Mouse (Mus musculus): ENCODE data around the gene Gm9887. TPM values are rescaled to one million over a fixed set of nuclear protein-coding genes. Genes with fewer than 3 reads are reported as not detected.
"Not testable (repeated sequence)": the region's sequence is repeated elsewhere in the genome, so short reads cannot be mapped to it uniquely, and the experiment has no call there.

Gene Gm9887
- polyA plus RNA-seq, 1 experiment = 0.94 TPM

GRCm38 (mm10) chr12:69385542-69386280, 13.5 kb upstream of the Gm9887 start:
- DNase-seq = no peak
- no peak for TF ChIP-seq CTCF (conservative IDR thresholded peaks at IDR 0.05; ENCODE audit: insufficient read depth, insufficient read length, low read depth, low read length)
- TF ChIP-seq POLR2A (IDR thresholded peaks at IDR 0.05; ENCODE audit: low read depth, low read length) = no peak

GRCm38 (mm10) chr12:69384606-69385005, 12.3 kb upstream of the Gm9887 start:
- H3K27ac ChIP-seq (ENCODE audit: insufficient read depth, low read depth, low read length) = no peak overlapping the region
- WGBS = 87% methylated on average over 5 of the region's 5 CpGs
- no peaks in the 10 kb centered on the region for H3K4me1 ChIP-seq (ENCODE audit: control insufficient read depth, insufficient read depth, low read length)
- TF ChIP-seq CTCF (conservative IDR thresholded peaks at IDR 0.05; ENCODE audit: insufficient read depth, insufficient read length, low read depth, low read length) (no peak), POLR2A (IDR thresholded peaks at IDR 0.05; ENCODE audit: low read depth, low read length) (no peak)
- DNase-seq = no peak
- H3K4me3 ChIP-seq (ENCODE audit: insufficient read depth, low read depth, low read length) = no peak overlapping the region
- no peaks in the 10 kb centered on the region for H3K36me3 ChIP-seq (ENCODE audit: control insufficient read depth, insufficient read depth, low read length)
- H3K27me3 ChIP-seq (replicated peaks; ENCODE audit: control insufficient read depth, insufficient read depth, low read length) = no peaks in the 10 kb centered on the region; the same call in 1 of the 2 replicates

More at GRCm38 (mm10) chr12:69385542-69386280, 13.5 kb upstream of the Gm9887 start:
- Histone ChIP-seq H3K27me3 (replicated peaks; ENCODE audit: control insufficient read depth, insufficient read depth, low read length) (no peaks in the 10 kb centered on the region; the same call in 1 of the 2 replicates), H3K4me1 (ENCODE audit: control insufficient read depth, insufficient read depth, low read length) (peaks cover 5% of the 10 kb centered on the region), H3K27ac (ENCODE audit: insufficient read depth, low read depth, low read length) (no peak overlapping the region), H3K4me3 (ENCODE audit: insufficient read depth, low read depth, low read length) (no peak overlapping the region), H3K36me3 (ENCODE audit: control insufficient read depth, insufficient read depth, low read length) (no peaks in the 10 kb centered on the region)
- WGBS = 74% methylated on average over 6 of the region's 6 CpGs

- WGBS = 100% methylated on average over 1 of the region's 1 CpGs
- no peak overlapping the region for H3K4me3 ChIP-seq (ENCODE audit: insufficient read depth, low read depth, low read length)
- DNase-seq = no peak
- no peak for TF ChIP-seq POLR2A (IDR thresholded peaks at IDR 0.05; ENCODE audit: low read depth, low read length)
- TF ChIP-seq CTCF (conservative IDR thresholded peaks at IDR 0.05; ENCODE audit: insufficient read depth, insufficient read length, low read depth, low read length) = no peak
- no peaks in the 10 kb centered on the region for H3K36me3 ChIP-seq (ENCODE audit: control insufficient read depth, insufficient read depth, low read length)
- no peak overlapping the region for H3K27ac ChIP-seq (ENCODE audit: insufficient read depth, low read depth, low read length)
- no peaks in the 10 kb centered on the region for H3K4me1 ChIP-seq (ENCODE audit: control insufficient read depth, insufficient read depth, low read length)
- no peaks in the 10 kb centered on the region; the same call in 1 of the 2 replicates for H3K27me3 ChIP-seq (replicated peaks; ENCODE audit: control insufficient read depth, insufficient read depth, low read length)
Measured at GRCm38 (mm10) chr12:69382880-69383279, 10.6 kb upstream of the Gm9887 start.

- no peak for DNase-seq
- peaks cover 5% of the 10 kb centered on the region; the same call in 1 of the 2 replicates for H3K4me1 ChIP-seq (ENCODE audit: control insufficient read depth, insufficient read depth, low read length)
- H3K4me3 ChIP-seq (ENCODE audit: insufficient read depth, low read depth, low read length) = no peak overlapping the region
- WGBS = 81% methylated on average over 11 of the region's 11 CpGs
- no peak overlapping the region for H3K27ac ChIP-seq (ENCODE audit: insufficient read depth, low read depth, low read length)
- H3K27me3 ChIP-seq (replicated peaks; ENCODE audit: control insufficient read depth, insufficient read depth, low read length) = no peaks in the 10 kb centered on the region; the same call in 1 of the 2 replicates
- TF ChIP-seq CTCF (conservative IDR thresholded peaks at IDR 0.05; ENCODE audit: insufficient read depth, insufficient read length, low read depth, low read length) (no peak), POLR2A (IDR thresholded peaks at IDR 0.05; ENCODE audit: low read depth, low read length) (no peak)
- no peaks in the 10 kb centered on the region for H3K36me3 ChIP-seq (ENCODE audit: control insufficient read depth, insufficient read depth, low read length)
Measured at GRCm38 (mm10) chr12:69378558-69379454, 6.5 kb upstream of the Gm9887 start.

GRCm38 (mm10) chr12:69377636-69378035, 5.4 kb upstream of the Gm9887 start:
- not testable (repeated sequence) for H3K4me3 ChIP-seq (ENCODE audit: insufficient read depth, low read depth, low read length); DNase-seq; H3K27ac ChIP-seq (ENCODE audit: insufficient read depth, low read depth, low read length); H3K4me1 ChIP-seq (ENCODE audit: control insufficient read depth, insufficient read depth, low read length); H3K36me3 ChIP-seq (ENCODE audit: control insufficient read depth, insufficient read depth, low read length); H3K27me3 ChIP-seq (replicated peaks; ENCODE audit: control insufficient read depth, insufficient read depth, low read length)
- whole genome bisulfite sequencing = 91% methylated on average over 6 of the region's 6 CpGs

GRCm38 (mm10) chr12:69377188-69377587, 4.9 kb upstream of the Gm9887 start:
- no peaks in the 10 kb centered on the region; the same call in 1 of the 2 replicates for H3K27me3 ChIP-seq (replicated peaks; ENCODE audit: control insufficient read depth, insufficient read depth, low read length)
- H3K4me1 ChIP-seq (ENCODE audit: control insufficient read depth, insufficient read depth, low read length) = peaks cover 6% of the 10 kb centered on the region; the same call in 1 of the 2 replicates
- no peak overlapping the region for H3K4me3 ChIP-seq (ENCODE audit: insufficient read depth, low read depth, low read length)
- no peak for DNase-seq
- WGBS = 69% methylated on average over 1 of the region's 1 CpGs
- no peaks in the 10 kb centered on the region for H3K36me3 ChIP-seq (ENCODE audit: control insufficient read depth, insufficient read depth, low read length)
- no peak overlapping the region for H3K27ac ChIP-seq (ENCODE audit: insufficient read depth, low read depth, low read length)
- TF ChIP-seq CTCF (conservative IDR thresholded peaks at IDR 0.05; ENCODE audit: insufficient read depth, insufficient read length, low read depth, low read length) (no peak), POLR2A (IDR thresholded peaks at IDR 0.05; ENCODE audit: low read depth, low read length) (no peak)

- H3K36me3 ChIP-seq (ENCODE audit: control insufficient read depth, insufficient read depth, low read length) = no peaks in the 10 kb centered on the region
- DNase-seq = no peak
- peaks cover 6% of the 10 kb centered on the region; the same call in 1 of the 2 replicates for H3K4me1 ChIP-seq (ENCODE audit: control insufficient read depth, insufficient read depth, low read length)
- no peak overlapping the region for H3K27ac ChIP-seq (ENCODE audit: insufficient read depth, low read depth, low read length)
- H3K27me3 ChIP-seq (replicated peaks; ENCODE audit: control insufficient read depth, insufficient read depth, low read length) = no peaks in the 10 kb centered on the region
- H3K4me3 ChIP-seq (ENCODE audit: insufficient read depth, low read depth, low read length) = no peak overlapping the region
- TF ChIP-seq CTCF (conservative IDR thresholded peaks at IDR 0.05; ENCODE audit: insufficient read depth, insufficient read length, low read depth, low read length) (no peak), POLR2A (IDR thresholded peaks at IDR 0.05; ENCODE audit: low read depth, low read length) (no peak)
- whole genome bisulfite sequencing = 70% methylated on average over 2 of the region's 2 CpGs
Measured at GRCm38 (mm10) chr12:69376132-69376531, 3.9 kb upstream of the Gm9887 start.
